Comparison of ENCODE assay signal across 8 mouse cellular contexts in genomic region chr11:102156039-102156785, GRCm38 (mm10). TPM values are rescaled to one million over a fixed set of nuclear protein-coding genes. Genes with fewer than 3 reads are reported as not detected.
DNase-seq lines count a peak whose midpoint lies in the region; ATAC-seq and TF ChIP-seq lines count a peak whose summit lies in the region.

TSS of gene Tmem101 (minus strand) at chr11:102156404.

- peak; percentile 74; the same call in 1 of the 2 replicates for ATAC-seq in cerebellum, adult (ENCODE audit: insufficient number of reproducible peaks, low FRiP score, low TSS enrichment)
- ATAC-seq in forebrain, embryonic 13.5 days, result peak; percentile 89
- peak; percentile 89 for ATAC-seq in liver, postnatal 0 days
- ATAC-seq in neural tube, embryonic 14.5 days (ENCODE audit: low read depth), result peak; percentile 90

- H3K36me3 ChIP-seq in ES-Bruce4 (ENCODE audit: control insufficient read depth, insufficient read depth, low read length, poor library complexity, severe bottlenecking), result peaks cover 2% of the 10 kb centered on the region; the same call in 1 of the 2 replicates
- peaks cover 26% of the 10 kb centered on the region for H3K36me3 ChIP-seq in forebrain, embryonic 13.5 days (ENCODE audit: poor library complexity, severe bottlenecking)
- peaks cover 11% of the 10 kb centered on the region; the same call in 1 of the 2 replicates for H3K36me3 ChIP-seq in liver, postnatal 0 days (replicated peaks; ENCODE audit: insufficient read depth, low read length)
- H3K36me3 ChIP-seq in neural tube, embryonic 14.5 days (ENCODE audit: control insufficient read depth, insufficient read depth, low read length), result peaks cover 4% of the 10 kb centered on the region

- H3K27ac ChIP-seq in ES-Bruce4 (ENCODE audit: insufficient read depth, low read length), result no peak within 1 kb of the TSS
- peak within 1 kb of the TSS; percentile 61; the same call in 1 of the 2 replicates for H3K27ac ChIP-seq in forebrain, embryonic 13.5 days
- H3K27ac ChIP-seq in liver, postnatal 0 days (ENCODE audit: low read depth), result peak within 1 kb of the TSS; percentile 62
- H3K27ac ChIP-seq in neural tube, embryonic 14.5 days (ENCODE audit: low read depth, low read length), result peak within 1 kb of the TSS; percentile 81

- TF ChIP-seq POLR2A in ES-Bruce4 (IDR thresholded peaks at IDR 0.05; ENCODE audit: insufficient read depth, low read length), result peak; percentile 38

- no peaks in the 10 kb centered on the region for H3K9me3 ChIP-seq in ES-Bruce4 (replicated peaks; ENCODE audit: control insufficient read depth, insufficient read depth, low read length, poor library complexity, severe bottlenecking)
- H3K9me3 ChIP-seq in forebrain, embryonic 13.5 days (replicated peaks), result no peaks in the 10 kb centered on the region
- H3K9me3 ChIP-seq in liver, postnatal 0 days (ENCODE audit: low read length), result no peaks in the 10 kb centered on the region
- H3K9me3 ChIP-seq in neural tube, embryonic 14.5 days (ENCODE audit: control insufficient read depth, low read length), result no peaks in the 10 kb centered on the region

- DNase-seq in heart, postnatal 10 days, result peak; percentile 94 to 97
- DNase-seq in large intestine, adult 2 months (ENCODE audit: low read depth, low spot score), result peak; percentile 79
- peak; percentile 90 for DNase-seq in liver, postnatal 0 days
- peak; percentile 91 for DNase-seq in testis, postnatal 10 days (ENCODE audit: low spot score)

- no peaks in the 10 kb centered on the region for H3K4me1 ChIP-seq in ES-Bruce4 (ENCODE audit: control insufficient read depth, insufficient read depth, low read length)
- H3K4me1 ChIP-seq in forebrain, embryonic 13.5 days, result peaks cover 13% of the 10 kb centered on the region
- peaks cover 6% of the 10 kb centered on the region for H3K4me1 ChIP-seq in liver, postnatal 0 days (ENCODE audit: insufficient read depth)
- H3K4me1 ChIP-seq in neural tube, embryonic 14.5 days (ENCODE audit: control insufficient read depth, insufficient read depth, low read length), result peaks cover 4% of the 10 kb centered on the region

- H3K9ac ChIP-seq in ES-Bruce4 (ENCODE audit: low read depth, poor library complexity, severe bottlenecking), result peak within 1 kb of the TSS; percentile 72
- H3K9ac ChIP-seq in forebrain, embryonic 13.5 days, result peak within 1 kb of the TSS; percentile 82
- H3K9ac ChIP-seq in liver, postnatal 0 days (replicated peaks), result peak within 1 kb of the TSS; percentile 71
- peak within 1 kb of the TSS; percentile 81 for H3K9ac ChIP-seq in neural tube, embryonic 14.5 days (replicated peaks; ENCODE audit: low read depth, low read length)

- WGBS in forebrain, embryonic 13.5 days, result under 1% methylated on average over 36 of the region's 37 CpGs
- WGBS in large intestine, adult 2 months, result under 1% methylated on average over 37 of the region's 37 CpGs
- under 1% methylated on average over 37 of the region's 37 CpGs for WGBS in liver, postnatal 0 days (ENCODE audit: insufficient replicate concordance)
- WGBS in neural tube, embryonic 14.5 days, result under 1% methylated on average over 37 of the region's 37 CpGs

- intact Hi-C loops in heart, postnatal 10 days (cut with DNase I), result loop anchor here (2.0 to 5.0 kb wide), 2 partner anchors 67 to 111 kb away; partner anchors contain the start of gene Asb16

- H3K4me3 ChIP-seq in ES-Bruce4 (ENCODE audit: low read depth, low read length), result peak within 1 kb of the TSS; percentile 84
- peak within 1 kb of the TSS; percentile 62 for H3K4me3 ChIP-seq in forebrain, embryonic 13.5 days
- peak within 1 kb of the TSS; percentile 76 for H3K4me3 ChIP-seq in liver, postnatal 0 days (ENCODE audit: low read depth, low read length)
- peak within 1 kb of the TSS; percentile 60 for H3K4me3 ChIP-seq in neural tube, embryonic 14.5 days (ENCODE audit: low read depth, low read length)

- H3K27me3 ChIP-seq in ES-Bruce4 (ENCODE audit: control insufficient read depth, insufficient read depth, low read length, poor library complexity, severe bottlenecking), result no peaks in the 10 kb centered on the region
- H3K27me3 ChIP-seq in forebrain, embryonic 13.5 days, result no peaks in the 10 kb centered on the region
- no peaks in the 10 kb centered on the region for H3K27me3 ChIP-seq in liver, postnatal 0 days (ENCODE audit: insufficient read depth, low read length)
- no peaks in the 10 kb centered on the region for H3K27me3 ChIP-seq in neural tube, embryonic 14.5 days (ENCODE audit: control insufficient read depth, insufficient read depth, low read length)

- TF ChIP-seq EP300 in ES-Bruce4 (IDR thresholded peaks at IDR 0.05; ENCODE audit: insufficient read depth, low read depth, low read length), result 0 out of 2 replicates have a peak, but pooled peaks have one; percentile 24
- TF ChIP-seq EP300 in liver, postnatal 0 days (IDR thresholded peaks at IDR 0.05; ENCODE audit: low read depth), result peak; percentile 11; the same call in 1 of the 2 replicates

- peak within 1 kb of the TSS; percentile 92 for H3K4me2 ChIP-seq in forebrain, embryonic 13.5 days
- peak within 1 kb of the TSS; percentile 98 for H3K4me2 ChIP-seq in liver, postnatal 0 days (ENCODE audit: low read depth, low read length)
- H3K4me2 ChIP-seq in neural tube, embryonic 14.5 days (ENCODE audit: low read depth, low read length), result peak within 1 kb of the TSS; percentile 90

- no peak for TF ChIP-seq CTCF in ES-Bruce4 (IDR thresholded peaks at IDR 0.05; ENCODE audit: low read depth, low read length)
- TF ChIP-seq CTCF in liver, postnatal 0 days (IDR thresholded peaks at IDR 0.05; ENCODE audit: low read depth), result peak; percentile 42

RNA-seq across cellular contexts. Expression of gene Tmem101, which starts in this region (rescaled TPM):
- polyA plus RNA-seq in ES-Bruce4 (2011; ENCODE audit: insufficient read depth, insufficient read length, low read depth, missing spikeins), result 22.3 and 24.5 TPM in 2 replicates
- polyA plus RNA-seq in forebrain, embryonic 13.5 days (2015; fragmentation: Nextera tagmentation; extraction: Ambion mirVana), result 35.6 and 39.0 TPM in 2 replicates
- 10 to 100 TPM; 13.7 to 14.7 TPM for total RNA-seq in heart, postnatal 10 days (2021)
- polyA plus RNA-seq in large intestine, adult 2 months (2012; rRNA removed), result 15.9 and 16.7 TPM in 2 replicates
- 5.8 and 6.4 TPM in 2 replicates for polyA plus RNA-seq in liver, postnatal 0 days (2015; fragmentation: Nextera tagmentation; extraction: Ambion mirVana)
- polyA plus RNA-seq in neural tube, embryonic 14.5 days (2014; fragmentation: Nextera tagmentation; extraction: Ambion mirVana), result 30.7 and 36.2 TPM in 2 replicates
